Mouse (Mus musculus): Measurements from ENCODE around the gene Zfp618.

DNA sequence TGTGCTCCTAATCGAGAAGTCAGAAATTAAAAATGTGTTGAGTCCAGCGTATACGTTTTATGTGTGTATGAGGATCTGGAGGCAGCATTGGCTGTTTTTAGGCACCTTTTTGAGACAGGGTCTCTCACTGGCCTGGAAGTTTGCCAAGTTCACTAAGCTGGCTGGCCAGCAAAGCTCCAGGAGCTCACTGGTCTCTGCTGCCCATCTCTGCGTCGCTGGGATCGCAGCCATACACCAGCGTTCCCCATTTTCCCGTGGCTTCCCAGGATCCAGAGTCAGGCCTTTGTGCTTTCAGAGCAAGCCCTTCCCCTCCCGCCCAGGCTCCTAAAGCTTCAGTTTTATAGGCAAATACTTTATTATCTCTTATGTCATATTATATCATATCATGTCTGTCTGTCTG, 42.8 kb downstream of the Zfp618 start:
- TF ChIP-seq POLR2A (IDR thresholded peaks at IDR 0.05; ENCODE audit: extremely low read depth, insufficient read depth, low read length) (no peak), CTCF (IDR thresholded peaks at IDR 0.05; ENCODE audit: extremely low read depth, insufficient read depth, low read length) (no peak)

Measured in cortical plate, adult 2 months (tissue).